Mouse (Mus musculus) cerebellum, adult 8-10 months (tissue): ENCODE data around the gene Nbeal1.
"Not testable (repeated sequence)": the region's sequence is repeated elsewhere in the genome, so short reads cannot be mapped to it uniquely, and the experiment has no call there.

Experiments used
- DNase-seq: peaks from one replicate; pipeline ENCODE4 v3.0.0; 2022

Nbeal1 gene

DNA sequence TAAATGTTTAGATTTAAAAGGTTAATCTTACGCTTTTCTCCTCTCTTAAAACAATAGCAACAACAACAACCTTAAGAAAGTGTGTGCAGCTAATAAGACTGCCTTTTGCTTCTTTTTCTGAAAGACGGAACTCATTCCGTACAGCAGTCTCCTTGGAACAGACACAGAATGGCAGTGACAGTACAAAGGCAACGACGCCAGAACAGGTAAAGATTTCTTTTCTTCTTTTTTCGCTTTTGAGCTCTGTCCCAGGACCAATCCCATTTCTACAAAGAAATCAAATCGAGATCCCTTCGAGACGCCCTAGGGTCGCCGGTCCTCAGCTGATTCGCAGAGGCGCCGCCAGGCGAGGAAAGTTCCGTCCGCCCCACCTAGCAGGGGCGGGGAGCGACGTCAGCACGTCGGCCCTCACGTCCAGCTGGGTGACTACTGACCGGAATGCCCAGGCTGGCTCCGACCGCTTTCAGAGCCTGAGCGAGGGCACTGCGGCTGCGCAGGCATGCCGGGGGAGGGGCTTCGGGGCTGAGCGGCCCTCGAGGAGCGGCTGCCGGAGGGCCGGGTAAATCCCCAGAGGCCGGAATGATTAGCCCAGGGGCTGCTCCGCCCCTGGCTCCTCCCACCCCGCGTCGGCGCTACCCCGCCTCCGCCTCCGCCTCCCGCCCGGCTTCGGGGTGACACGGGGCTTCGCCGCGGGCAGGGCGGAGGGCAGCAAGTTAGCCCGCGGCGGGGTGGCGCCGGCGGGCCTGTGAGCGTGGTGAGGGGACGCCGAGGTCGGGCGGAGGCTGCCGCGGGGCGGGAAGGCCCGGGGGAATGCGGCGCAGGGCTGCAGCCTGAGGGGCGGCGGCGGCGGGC is at the start of gene Nbeal1:
Gene Nbeal1, plus strand, starts transcription at position 668 of the 852 bp plus-strand sequence.
- peak; percentile 99 for DNase-seq

- no peak for DNase-seq
Observed at GRCm38 (mm10) chr1:60137346-60137745, 43.1 kb upstream of the Nbeal1 start.

- no peak for DNase-seq
Observed at GRCm38 (mm10) chr1:60152700-60153099, 27.7 kb upstream of the Nbeal1 start.

DNA sequence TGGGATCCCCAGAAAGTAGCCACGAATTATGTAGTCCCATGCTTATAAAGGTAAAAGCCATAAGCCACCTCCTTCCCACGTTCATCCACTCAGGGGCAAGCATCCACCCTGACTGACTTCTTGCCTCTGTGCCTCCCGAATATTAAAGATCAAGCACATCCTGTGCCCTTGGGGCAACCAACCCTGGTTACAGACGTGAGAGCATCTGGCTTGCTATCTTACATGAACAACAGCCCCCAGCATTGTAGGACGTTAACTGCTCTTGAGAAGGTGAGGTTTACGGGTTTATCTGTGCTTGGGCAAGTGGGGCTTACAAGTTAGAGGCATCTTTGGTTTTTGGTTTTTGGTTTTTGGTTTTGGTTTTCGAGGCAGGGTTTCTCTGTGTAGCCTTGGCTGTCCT is 23.7 kb upstream of the Nbeal1 start:
- no peak for DNase-seq

DNA sequence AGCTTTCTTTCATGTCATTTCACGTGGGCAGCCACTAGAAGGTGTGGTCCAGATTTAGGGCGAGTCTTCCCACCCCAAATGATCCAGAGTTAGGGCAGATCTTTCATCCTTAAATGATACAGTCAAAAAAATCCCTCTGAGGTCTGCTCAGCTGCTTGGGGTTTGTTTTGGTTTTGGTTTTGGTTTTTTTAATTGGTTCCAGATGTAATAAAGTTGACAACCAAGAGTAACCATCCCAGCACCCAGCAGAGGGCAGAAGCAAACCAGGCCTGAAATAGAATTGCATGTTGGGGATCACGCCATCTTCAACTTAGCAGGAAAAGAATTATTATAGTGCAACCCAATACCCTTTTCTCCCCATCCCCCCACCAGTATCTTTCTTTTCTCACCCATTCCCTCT is 22.0 kb upstream of the Nbeal1 start:
- no peak for DNase-seq

DNA sequence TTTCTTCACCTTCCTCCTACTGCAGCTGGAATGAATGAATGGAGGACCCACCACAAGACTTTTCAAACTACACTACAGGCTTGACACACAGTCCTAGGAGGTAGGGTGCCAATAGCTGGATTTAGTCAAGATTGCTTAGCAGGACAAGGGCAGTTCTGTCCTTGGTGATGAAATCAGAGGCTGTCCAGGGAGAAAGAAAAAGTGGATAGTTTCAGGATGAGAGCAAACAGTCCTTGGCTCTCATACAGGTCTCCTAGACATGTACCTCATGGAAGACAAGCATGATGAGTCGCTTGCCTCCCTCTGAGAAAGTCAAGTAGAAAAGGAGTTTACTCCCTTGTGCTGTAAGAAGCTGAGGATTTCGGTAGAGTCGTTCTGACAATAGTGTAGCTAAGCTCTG is 16.7 kb upstream of the Nbeal1 start:
- DNase-seq: no peak

DNA sequence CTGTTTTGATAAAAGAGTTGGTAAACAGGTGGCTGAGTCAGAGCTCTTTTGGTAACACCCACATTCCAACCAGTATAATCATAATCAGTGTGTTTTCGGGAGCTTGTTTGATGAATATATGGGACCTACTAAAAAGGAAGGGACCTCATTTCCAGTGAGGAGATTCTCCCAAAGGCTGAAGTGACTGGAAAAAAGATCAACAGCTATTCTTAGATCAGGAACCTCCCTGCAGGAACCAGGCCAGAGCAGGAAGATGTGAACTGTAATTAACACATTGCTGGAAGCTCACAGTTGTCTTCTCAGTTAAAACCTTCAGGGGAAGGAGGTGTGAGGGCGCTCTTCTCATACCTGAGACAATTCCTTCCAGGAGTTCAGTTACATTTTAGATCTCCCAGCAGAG is 10.8 kb upstream of the Nbeal1 start:
- no peak for DNase-seq

DNA sequence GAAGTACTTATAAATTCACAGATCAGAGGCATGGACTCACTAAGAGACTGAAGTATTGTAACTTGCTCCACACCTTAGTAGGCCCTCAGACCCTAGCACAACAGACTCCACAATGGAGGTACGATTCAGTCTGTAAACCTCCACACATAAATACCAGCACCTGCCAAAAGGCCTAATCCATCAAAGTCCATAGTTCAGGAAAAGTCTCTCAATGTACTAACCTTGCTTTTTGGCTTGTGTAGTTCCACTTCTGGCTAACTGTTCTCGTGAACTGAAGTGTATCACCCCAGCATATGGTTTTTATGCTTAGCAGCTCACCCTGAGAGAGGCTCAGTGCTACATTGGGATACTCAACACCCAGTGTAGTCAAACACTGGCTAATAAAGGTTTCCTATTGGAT is 10.1 kb upstream of the Nbeal1 start:
- DNase-seq: no peak

GRCm38 (mm10) chr1:60173119-60173518 is 7.3 kb upstream of the Nbeal1 start:
- DNase-seq: no peak

GRCm38 (mm10) chr1:60177814-60178213 is 2.6 kb upstream of the Nbeal1 start:
- DNase-seq: not testable (repeated sequence)

DNA sequence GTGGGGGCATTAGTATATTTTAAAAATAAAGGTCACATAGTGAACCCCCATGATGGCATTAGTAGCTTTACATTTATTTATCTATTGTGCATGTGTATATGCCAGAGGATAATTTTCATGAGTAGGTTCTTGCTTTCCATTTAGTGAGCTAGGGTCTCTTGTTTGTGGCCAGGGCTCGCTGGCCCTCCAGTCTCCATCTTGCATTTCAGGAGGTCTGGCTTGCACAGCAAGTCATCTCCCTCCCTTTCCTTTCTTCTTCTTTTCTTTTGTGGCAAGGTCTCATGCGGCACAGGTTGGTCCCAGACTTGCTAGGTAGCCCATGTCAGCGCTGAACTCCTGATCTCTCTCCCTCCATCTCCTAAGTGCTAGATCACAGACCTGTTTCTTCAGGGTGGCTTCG is 1.0 kb upstream of the Nbeal1 start:
- DNase-seq: peak; percentile 20

- no peak for DNase-seq
Observed at GRCm38 (mm10) chr1:60180784-60181221, 404 bp downstream of the Nbeal1 start.

GRCm38 (mm10) chr1:60188454-60188853 is 8.1 kb downstream of the Nbeal1 start:
- no peak for DNase-seq

DNA sequence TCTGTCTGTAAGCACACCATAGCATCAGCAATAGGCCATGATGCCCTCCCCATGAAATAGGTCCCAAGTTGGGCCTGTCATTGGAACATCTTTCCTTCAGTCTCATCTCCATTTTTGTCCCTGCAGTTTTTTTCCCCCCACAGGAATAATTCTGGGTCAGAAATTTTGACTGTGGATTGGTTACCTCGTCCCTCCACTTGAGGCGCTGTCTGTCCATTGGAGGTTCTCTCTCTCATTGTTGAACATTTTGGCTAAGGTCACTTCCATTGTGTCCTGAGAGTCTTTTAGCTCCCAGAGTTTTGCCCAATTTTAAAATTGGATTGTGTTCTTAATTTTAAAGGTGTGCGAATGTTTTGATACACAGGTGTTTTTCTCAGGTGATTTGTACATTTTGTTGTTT is 16.4 kb downstream of the Nbeal1 start:
- DNase-seq: no peak

DNA sequence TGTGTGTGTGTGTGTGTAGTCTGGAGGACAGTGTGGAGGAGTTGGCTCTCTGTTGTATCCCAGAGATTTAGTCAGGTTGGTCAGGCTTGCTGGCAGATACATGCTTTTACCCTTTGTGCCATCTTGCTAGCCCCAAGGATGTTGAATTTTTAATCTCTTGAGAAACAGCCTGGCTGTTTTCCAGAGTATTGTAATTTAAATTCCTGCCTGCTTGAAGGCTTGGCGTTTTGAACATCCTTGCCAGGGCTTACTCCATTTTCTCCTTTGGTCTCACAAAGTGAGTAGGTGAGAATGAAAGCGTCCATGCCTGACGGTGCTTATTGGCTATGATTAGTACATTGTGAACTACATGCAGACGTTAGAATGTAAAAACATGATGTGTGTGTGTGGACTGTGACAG is 18.6 kb downstream of the Nbeal1 start:
- DNase-seq: no peak

DNA sequence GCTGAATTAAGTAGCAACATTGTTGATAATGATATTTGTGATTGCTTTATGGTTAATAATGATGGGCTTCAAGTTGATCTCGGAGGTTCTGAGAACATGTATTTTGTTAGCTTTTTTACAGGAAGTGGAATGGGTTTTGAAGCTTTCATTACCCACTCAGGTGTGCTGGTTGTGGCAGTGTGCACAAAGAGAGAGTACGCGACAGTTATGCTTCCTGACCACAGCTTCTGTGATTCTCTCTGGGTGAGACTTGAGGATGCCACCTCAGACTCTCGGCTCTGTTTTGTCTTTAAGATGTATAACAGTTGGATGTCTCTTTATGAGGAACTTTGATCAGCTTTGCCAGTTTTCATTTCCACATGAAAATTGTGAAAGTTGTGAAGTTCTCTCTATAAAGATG is 55.9 kb downstream of the Nbeal1 start:
- no peak for DNase-seq

DNA sequence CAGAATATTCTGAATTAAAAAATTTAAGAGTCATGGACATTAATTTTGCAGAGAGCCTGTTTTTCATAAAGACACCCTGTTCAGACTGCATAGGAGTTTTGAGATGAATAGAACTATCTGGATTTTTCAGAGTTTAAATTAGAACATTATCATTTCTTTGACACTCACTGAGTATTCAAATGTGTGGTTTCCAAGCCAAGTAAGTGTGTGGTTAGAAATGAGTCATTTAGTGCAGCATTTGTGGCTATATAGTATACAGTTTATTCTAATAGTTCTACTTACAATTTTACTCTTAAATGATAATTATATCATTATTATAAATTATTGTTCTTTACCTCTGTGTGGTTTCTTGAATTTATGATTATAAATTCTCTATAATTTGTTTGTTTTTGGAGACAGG is 60.0 kb downstream of the Nbeal1 start:
- DNase-seq: no peak

GRCm38 (mm10) chr1:60268113-60268512 is 87.7 kb downstream of the Nbeal1 start:
- no peak for DNase-seq

DNA sequence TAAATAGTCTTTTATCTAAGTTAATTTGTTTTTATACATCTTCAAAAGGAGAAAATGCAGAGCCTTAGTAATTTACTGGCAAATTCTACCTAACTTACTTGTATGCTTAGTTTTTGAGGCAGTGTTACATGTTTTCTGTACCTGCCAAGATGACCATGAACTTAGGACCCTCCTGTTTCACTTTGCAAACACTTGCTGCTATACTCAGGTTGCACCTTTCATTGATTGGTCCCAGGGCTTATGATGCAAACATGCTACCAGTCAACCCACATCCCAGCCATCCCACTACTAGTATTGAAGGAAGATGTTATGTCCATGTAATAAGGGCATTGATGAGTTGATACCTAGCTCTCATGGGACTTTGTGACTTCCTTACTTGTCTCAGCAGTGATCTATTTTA is 88.9 kb downstream of the Nbeal1 start:
- DNase-seq: no peak

DNA sequence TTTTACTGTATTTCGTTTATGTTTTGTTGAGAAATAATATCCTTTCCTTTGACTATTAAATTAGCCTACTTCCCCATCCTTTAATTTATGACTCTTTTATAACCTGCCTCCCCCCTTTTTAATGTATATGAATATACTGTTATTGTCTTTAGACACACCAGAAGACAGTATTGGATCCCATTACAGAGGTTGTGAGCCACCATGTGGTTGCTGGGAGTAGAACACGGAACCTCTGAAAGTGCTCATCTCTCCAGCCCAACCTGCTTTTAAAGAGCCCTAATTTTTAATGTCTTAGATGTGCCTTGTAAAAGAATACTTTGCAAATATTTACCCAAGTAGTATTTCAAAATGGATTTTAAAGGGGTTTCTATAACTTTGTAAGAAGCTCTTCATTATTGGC is 92.1 kb downstream of the Nbeal1 start:
- DNase-seq: no peak

- DNase-seq: no peak
Observed at GRCm38 (mm10) chr1:60293921-60294320, 113.5 kb downstream of the Nbeal1 start.

DNA sequence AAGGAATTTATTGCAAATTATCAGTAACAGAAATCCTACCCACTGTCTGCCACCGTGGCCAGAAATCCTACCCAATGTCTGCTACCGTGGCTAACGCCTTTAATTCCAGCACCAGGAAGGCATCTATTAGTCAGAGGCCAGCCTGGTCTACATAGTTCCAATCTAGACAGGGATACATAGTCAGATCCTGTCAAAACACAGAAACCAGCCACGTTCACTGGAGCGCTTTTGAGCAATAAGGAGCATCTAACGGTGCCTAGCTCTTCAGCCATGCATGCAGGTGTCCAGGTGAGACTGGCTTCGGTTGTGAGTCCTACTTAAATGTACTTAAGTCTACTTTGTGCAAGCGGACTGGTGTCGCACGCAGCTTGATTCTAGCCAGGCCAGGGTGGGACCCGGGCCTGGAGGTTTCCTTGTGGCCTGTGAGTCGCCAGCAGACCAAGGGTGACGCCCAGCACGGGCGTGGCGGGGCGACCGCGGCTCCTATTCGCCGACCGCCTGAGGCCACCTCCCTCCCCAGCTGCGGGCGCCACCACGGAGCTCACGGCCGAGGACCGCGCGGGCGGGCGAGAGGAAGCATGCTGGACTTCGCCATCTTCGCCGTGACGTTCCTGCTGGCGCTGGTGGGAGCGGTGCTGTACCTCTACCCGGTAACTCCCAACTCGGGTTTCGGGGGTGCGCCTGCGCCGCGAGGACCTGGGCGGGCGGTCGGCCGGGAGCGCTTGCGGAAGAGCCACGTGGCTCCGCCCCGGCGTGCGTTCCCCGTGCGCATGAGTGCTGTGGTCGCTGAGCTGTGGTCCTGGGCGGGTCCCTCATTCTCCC is 162.6 kb downstream of the Nbeal1 start, which contains the start of gene Cyp20a1:
Gene Cyp20a1, plus strand, starts transcription at position 516 of the 822 bp plus-strand sequence.
- DNase-seq: peak; percentile 90

GRCm38 (mm10) chr1:60343630-60344455 is 163.4 kb downstream of the Nbeal1 start:
- DNase-seq: no peak
